Mouse (Mus musculus): ENCODE measurements at regions not wholly inside any gene's neighbourhood (a gene's known extent, or its start where the extent isn't known, plus 50 kb on each side); places are given as distances from the start of the nearest gene placed in this dataset.

GRCm38 (mm10) chr13:98579731-98580130 is 57.5 kb downstream of the Tmem174 start:
- H3K4me2 ChIP-seq: no peak overlapping the region
- no peak overlapping the region for H3K27ac ChIP-seq (replicated peaks)
- H3K4me1 ChIP-seq (replicated peaks): peaks cover 5% of the 10 kb centered on the region; the same call in 1 of the 2 replicates
- 91% methylated on average over 3 of the region's 3 CpGs for WGBS
- no peaks in the 10 kb centered on the region for H3K9me3 ChIP-seq
- H3K9ac ChIP-seq: no peak overlapping the region
- no peak overlapping the region for H3K4me3 ChIP-seq
- no peaks in the 10 kb centered on the region for H3K36me3 ChIP-seq
- ATAC-seq (ENCODE audit: low read depth): no peak
- peaks cover 62% of the 10 kb centered on the region for H3K27me3 ChIP-seq

DNA sequence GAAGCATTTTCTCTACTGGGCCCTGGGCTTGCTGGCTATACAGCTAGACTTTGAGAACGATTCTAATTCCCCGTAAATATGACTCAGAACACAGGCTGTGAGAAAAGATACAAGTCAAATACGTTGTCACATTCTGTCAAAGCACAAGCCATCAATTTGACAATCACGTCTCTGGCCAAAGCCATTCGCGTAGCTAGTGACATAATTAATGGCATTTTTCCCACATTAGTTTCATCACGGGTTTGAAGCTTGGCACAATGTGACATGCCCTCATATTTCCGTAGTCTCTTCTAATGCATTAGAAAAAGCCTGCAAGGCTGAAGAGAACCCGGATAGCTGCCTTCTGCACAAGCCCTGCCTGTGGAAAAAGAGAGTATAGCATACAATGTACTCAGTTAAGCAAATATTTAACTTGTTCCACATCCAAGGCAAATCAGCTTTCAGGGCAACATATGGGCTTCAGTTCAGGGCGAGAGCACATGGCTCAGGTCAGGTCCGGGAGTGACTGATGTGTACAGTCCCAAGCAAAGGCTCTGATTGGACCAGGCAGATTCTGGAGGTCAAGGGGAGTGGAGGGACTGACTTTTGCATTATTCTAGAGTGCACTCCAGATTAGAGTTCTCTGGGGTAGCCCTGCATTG is 58.7 kb downstream of the Tmem174 start:
- Histone ChIP-seq H3K27me3 (peaks cover 61% of the 10 kb centered on the region), H3K27ac (replicated peaks) (no peak overlapping the region), H3K9me3 (no peaks in the 10 kb centered on the region), H3K4me3 (no peak overlapping the region), H3K4me1 (replicated peaks) (peaks cover 6% of the 10 kb centered on the region), H3K9ac (no peak overlapping the region), H3K36me3 (no peaks in the 10 kb centered on the region), H3K4me2 (no peak overlapping the region)
- no peak for ATAC-seq (ENCODE audit: low read depth)
- 63% methylated on average over 11 of the region's 11 CpGs for WGBS

DNA sequence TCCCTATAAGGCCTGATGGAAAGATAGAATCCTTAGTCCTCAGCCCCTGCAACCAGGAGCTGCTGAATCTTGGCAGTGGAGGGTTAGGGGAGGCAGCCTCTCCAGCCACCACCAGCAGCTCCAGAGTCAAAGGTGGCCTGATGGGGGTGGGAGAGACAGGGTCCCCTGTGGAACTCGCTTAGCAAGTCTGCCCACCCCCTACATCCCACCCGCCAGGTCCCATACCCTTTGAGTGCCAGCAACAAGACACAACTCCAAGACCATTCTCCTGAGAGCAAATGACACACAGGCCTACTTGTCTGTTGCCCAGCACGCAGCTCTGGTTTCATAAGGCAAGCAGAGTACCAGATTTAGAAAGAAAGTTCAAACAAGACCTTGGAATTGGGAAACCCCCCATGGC is 61.1 kb downstream of the Tmem174 start:
- no peak for ATAC-seq (ENCODE audit: low read depth)
- no peaks in the 10 kb centered on the region for H3K36me3 ChIP-seq
- no peak overlapping the region for H3K27ac ChIP-seq (replicated peaks)
- no peaks in the 10 kb centered on the region for H3K9me3 ChIP-seq
- H3K4me3 ChIP-seq: no peak overlapping the region
- H3K4me2 ChIP-seq: no peak overlapping the region
- peaks cover 24% of the 10 kb centered on the region for H3K4me1 ChIP-seq (replicated peaks)
- no peak overlapping the region for H3K9ac ChIP-seq
- H3K27me3 ChIP-seq: peaks cover 75% of the 10 kb centered on the region
- 68% methylated on average over 3 of the region's 3 CpGs for WGBS

- 28% methylated on average over 12 of the region's 12 CpGs for WGBS
These were observed 63.2 kb downstream of the Tmem174 start for GRCm38 (mm10) chr13:98574057-98574323.

DNA sequence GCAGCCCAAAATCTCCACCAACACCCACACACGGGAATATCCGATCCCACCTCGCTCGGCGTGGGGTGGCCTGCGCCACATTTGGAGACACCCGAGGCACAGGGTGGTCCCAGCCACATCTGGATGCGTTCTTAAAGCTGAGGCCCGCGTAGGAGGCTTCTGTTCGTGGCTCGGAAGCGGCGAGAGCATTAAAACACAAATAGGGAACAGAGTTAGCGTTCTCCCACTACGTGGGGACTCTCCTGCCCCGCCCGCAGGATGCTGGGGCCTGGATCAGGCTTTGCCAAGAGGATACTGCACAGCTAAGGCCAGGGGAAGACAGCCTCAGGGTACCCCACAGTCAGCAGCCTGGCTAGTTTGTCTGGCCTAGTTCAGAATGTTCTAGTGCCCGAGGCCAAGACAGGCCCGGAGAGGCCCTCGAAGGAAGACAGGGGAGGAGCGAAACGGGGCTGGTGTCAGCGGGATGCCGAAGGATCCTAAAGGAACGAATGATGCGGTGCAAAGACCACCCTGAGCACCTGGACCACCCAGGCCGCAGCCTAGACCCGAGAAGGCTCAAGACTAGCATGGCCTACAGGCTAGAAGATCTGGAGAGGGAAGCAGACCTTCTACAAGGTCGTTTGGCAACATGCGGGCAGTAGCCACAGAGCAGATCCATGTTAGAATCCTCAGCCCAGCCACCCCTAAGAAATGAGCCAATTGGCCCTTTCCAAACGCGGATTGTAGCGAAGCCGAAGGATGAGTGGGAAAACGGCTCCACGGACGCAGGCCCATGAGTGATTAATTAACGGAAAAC is 63.8 kb downstream of the Tmem174 start:
- 15% methylated on average over 39 of the region's 39 CpGs for WGBS
- Histone ChIP-seq H3K36me3 (no peaks in the 10 kb centered on the region), H3K9ac (peak overlapping the region; percentile 58), H3K4me3 (peak overlapping the region; percentile 42), H3K9me3 (no peaks in the 10 kb centered on the region), H3K27me3 (peaks cover 75% of the 10 kb centered on the region), H3K4me1 (replicated peaks) (peaks cover 24% of the 10 kb centered on the region), H3K4me2 (peak overlapping the region; percentile 74), H3K27ac (replicated peaks) (no peak overlapping the region)
- ATAC-seq (ENCODE audit: low read depth): peak; percentile 44

More at GRCm38 (mm10) chr13:98574057-98574323, 63.2 kb downstream of the Tmem174 start:
- H3K27ac ChIP-seq (replicated peaks): no peak overlapping the region
- no peak for ATAC-seq (ENCODE audit: low read depth)
- H3K27me3 ChIP-seq: peaks cover 81% of the 10 kb centered on the region
- H3K9ac ChIP-seq: no peak overlapping the region
- no peaks in the 10 kb centered on the region for H3K9me3 ChIP-seq
- H3K36me3 ChIP-seq: no peaks in the 10 kb centered on the region
- H3K4me2 ChIP-seq: no peak overlapping the region
- no peak overlapping the region for H3K4me3 ChIP-seq
- H3K4me1 ChIP-seq (replicated peaks): peaks cover 24% of the 10 kb centered on the region

GRCm38 (mm10) chr13:98572581-98573260 is 64.5 kb downstream of the Tmem174 start:
- peak; percentile 50; the same call in 1 of the 2 replicates for ATAC-seq (ENCODE audit: low read depth)
- Histone ChIP-seq H3K9ac (peak overlapping the region; percentile 58), H3K36me3 (no peaks in the 10 kb centered on the region), H3K4me1 (replicated peaks) (peaks cover 24% of the 10 kb centered on the region), H3K4me2 (peak overlapping the region; percentile 74), H3K9me3 (no peaks in the 10 kb centered on the region), H3K27ac (replicated peaks) (no peak overlapping the region), H3K4me3 (peak overlapping the region; percentile 42), H3K27me3 (peaks cover 74% of the 10 kb centered on the region)
- WGBS: under 1% methylated on average over 50 of the region's 50 CpGs

GRCm38 (mm10) chr13:98572011-98572570 is 65.1 kb downstream of the Tmem174 start:
- ATAC-seq (ENCODE audit: low read depth): no peak
- peak overlapping the region; percentile 74 for H3K4me2 ChIP-seq
- WGBS: 6% methylated on average over 10 of the region's 14 CpGs
- no peaks in the 10 kb centered on the region for H3K9me3 ChIP-seq
- H3K36me3 ChIP-seq: no peaks in the 10 kb centered on the region
- no peak overlapping the region for H3K27ac ChIP-seq (replicated peaks)
- H3K4me3 ChIP-seq: peak overlapping the region; percentile 42
- H3K27me3 ChIP-seq: peaks cover 70% of the 10 kb centered on the region
- no peak overlapping the region for H3K9ac ChIP-seq
- H3K4me1 ChIP-seq (replicated peaks): peaks cover 24% of the 10 kb centered on the region

GRCm38 (mm10) chr13:98571051-98571450 is 66.2 kb downstream of the Tmem174 start:
- ATAC-seq (ENCODE audit: low read depth): no peak
- H3K4me2 ChIP-seq: no peak overlapping the region
- WGBS: 49% methylated on average over 3 of the region's 3 CpGs
- no peak overlapping the region for H3K9ac ChIP-seq
- no peak overlapping the region for H3K4me3 ChIP-seq
- H3K27ac ChIP-seq (replicated peaks): no peak overlapping the region
- H3K36me3 ChIP-seq: no peaks in the 10 kb centered on the region
- no peaks in the 10 kb centered on the region for H3K9me3 ChIP-seq
- peaks cover 24% of the 10 kb centered on the region for H3K4me1 ChIP-seq (replicated peaks)
- H3K27me3 ChIP-seq: peaks cover 66% of the 10 kb centered on the region

GRCm38 (mm10) chr13:98555693-98556092 is 63.9 kb upstream of the Gm10320 start:
- H3K4me2 ChIP-seq: no peak overlapping the region

DNA sequence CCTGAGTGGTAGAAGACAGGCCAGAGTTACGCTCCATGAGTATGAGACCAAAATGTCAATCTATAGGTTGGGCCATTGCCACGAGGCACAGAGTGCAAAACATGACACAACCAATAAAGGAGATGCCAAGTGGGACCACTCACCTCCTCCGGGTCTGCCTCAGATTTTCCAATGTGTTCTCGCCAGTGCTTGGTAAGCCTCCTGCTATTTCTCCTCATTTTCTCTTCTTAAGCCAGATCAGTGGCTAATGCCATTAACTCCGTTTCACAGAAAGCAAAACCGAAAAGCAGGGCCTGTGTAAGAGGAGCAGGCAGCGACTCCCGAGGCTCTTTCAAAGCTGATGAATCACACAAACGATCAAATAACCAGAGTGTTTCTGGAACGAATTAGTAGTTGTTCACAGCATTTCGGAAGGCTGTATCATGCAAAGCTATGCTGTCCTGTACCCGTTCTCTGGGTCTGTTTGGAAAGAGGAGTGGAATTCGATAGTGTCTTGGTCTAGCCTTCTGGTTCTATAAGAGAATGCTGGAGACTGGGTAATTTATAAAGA is 59.7 kb upstream of the Gm10320 start:
- ATAC-seq (ENCODE audit: low read depth): no peak
- Histone ChIP-seq H3K4me1 (replicated peaks) (peaks cover 4% of the 10 kb centered on the region; the same call in 1 of the 2 replicates), H3K27ac (replicated peaks) (no peak overlapping the region), H3K4me2 (no peak overlapping the region), H3K36me3 (no peaks in the 10 kb centered on the region), H3K4me3 (no peak overlapping the region), H3K27me3 (no peaks in the 10 kb centered on the region), H3K9ac (no peak overlapping the region), H3K9me3 (no peaks in the 10 kb centered on the region)
- 86% methylated on average over 13 of the region's 13 CpGs for WGBS

More at GRCm38 (mm10) chr13:98555693-98556092, 63.9 kb upstream of the Gm10320 start:
- H3K4me1 ChIP-seq (replicated peaks): no peaks in the 10 kb centered on the region
- ATAC-seq (ENCODE audit: low read depth): no peak
- H3K4me3 ChIP-seq: no peak overlapping the region
- no peak overlapping the region for H3K9ac ChIP-seq
- 54% methylated on average over 6 of the region's 6 CpGs for WGBS
- no peaks in the 10 kb centered on the region for H3K36me3 ChIP-seq
- H3K27ac ChIP-seq (replicated peaks): no peak overlapping the region
- H3K27me3 ChIP-seq: no peaks in the 10 kb centered on the region
- 0 out of 2 replicates have a peak, but pooled peaks cover 2% of the 10 kb centered on the region for H3K9me3 ChIP-seq

GRCm38 (mm10) chr13:98547223-98547622 is 55.4 kb upstream of the Gm10320 start:
- Histone ChIP-seq H3K9me3 (no peaks in the 10 kb centered on the region), H3K4me3 (no peak overlapping the region), H3K36me3 (no peaks in the 10 kb centered on the region), H3K4me2 (no peak overlapping the region), H3K9ac (no peak overlapping the region), H3K27ac (replicated peaks) (no peak overlapping the region), H3K27me3 (no peaks in the 10 kb centered on the region), H3K4me1 (replicated peaks) (peaks cover 14% of the 10 kb centered on the region; the same call in 1 of the 2 replicates)
- ATAC-seq (ENCODE audit: low read depth): no peak
- WGBS: 82% methylated on average over 5 of the region's 5 CpGs

DNA sequence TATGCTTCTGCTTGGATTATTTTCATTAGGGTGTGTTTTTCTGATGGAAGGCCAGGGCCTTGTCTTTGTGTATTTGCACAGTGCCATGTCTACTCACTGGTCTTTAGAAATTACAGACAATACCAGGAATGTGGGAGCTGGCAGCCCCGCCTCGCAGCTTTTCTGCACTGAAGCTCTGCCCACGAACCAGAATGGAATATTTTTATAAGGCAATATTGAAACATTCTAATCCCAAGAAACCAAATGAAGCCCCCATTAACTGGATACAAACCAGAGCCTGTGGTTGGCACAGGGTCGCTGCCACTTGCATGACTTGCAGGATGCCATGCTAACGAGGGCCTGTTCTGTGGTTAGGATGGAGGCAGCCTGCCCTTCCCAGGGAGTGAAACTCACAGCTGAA is 54.3 kb upstream of the Gm10320 start:
- H3K36me3 ChIP-seq: no peaks in the 10 kb centered on the region
- no peak for ATAC-seq (ENCODE audit: low read depth)
- no peak overlapping the region for H3K9ac ChIP-seq
- WGBS: 43% methylated on average over 5 of the region's 5 CpGs
- no peaks in the 10 kb centered on the region for H3K27me3 ChIP-seq
- H3K4me1 ChIP-seq (replicated peaks): peaks cover 14% of the 10 kb centered on the region; the same call in 1 of the 2 replicates
- H3K27ac ChIP-seq (replicated peaks): no peak overlapping the region
- H3K4me2 ChIP-seq: no peak overlapping the region
- no peak overlapping the region for H3K4me3 ChIP-seq
- H3K9me3 ChIP-seq: no peaks in the 10 kb centered on the region
